Mouse (Mus musculus) ES-E14 (cell line): Measurements from ENCODE around the gene Rbm8a. TPM values are rescaled to one million over a fixed set of nuclear protein-coding genes. Genes with fewer than 3 reads are reported as not detected.

Experiments used
- DNase-seq: peaks from one replicate; pipeline ENCODE4 v3.0.0-alpha.2; 2013; ENCODE audit warnings: low read depth, low spot score
- H3K27ac ChIP-seq: 2 replicates; pipeline ENCODE4 v1.5.1; 2012; ENCODE audit warnings: low read depth, mild to moderate bottlenecking, low read length, moderate library complexity, mixed read lengths; ENCODE audit not compliant: poor library complexity, insufficient read depth, severe bottlenecking
- H3K36me3 ChIP-seq: 2 replicates; pipeline ENCODE4 v1.6.1; 2012; ENCODE audit warnings: mild to moderate bottlenecking, low read length, moderate library complexity, mixed read lengths; ENCODE audit not compliant: control insufficient read depth, poor library complexity, insufficient read depth, severe bottlenecking
- H3K4me1 ChIP-seq, 2 experiments: fragments of 150-350 bp in 1 of 2; sonication (generic) in 1 of 2; 2 replicates each; pipeline ENCODE4 v1.6.1; 2012; ENCODE audit warnings: low read length in 2 of 2, mild to moderate bottlenecking in 1 of 2, mixed read lengths in 1 of 2; ENCODE audit not compliant: control insufficient read depth in 2 of 2, insufficient read depth in 2 of 2, poor library complexity in 1 of 2
- H3K4me3 ChIP-seq, 2 experiments: fragments of 150-350 bp in 1 of 2; sonication (generic) in 1 of 2; 2 replicates each; pipeline ENCODE4 v1.5.1; 2012; ENCODE audit warnings: low read length in 2 of 2, low read depth in 1 of 2, mild to moderate bottlenecking in 1 of 2, mixed read lengths in 1 of 2; ENCODE audit not compliant: insufficient read depth in 1 of 2, poor library complexity in 1 of 2, severe bottlenecking in 1 of 2
- H3K9ac ChIP-seq: 2 replicates; pipeline ENCODE4 v1.6.1; 2012; ENCODE audit warnings: low read depth, mild to moderate bottlenecking, low read length, mixed read lengths; ENCODE audit not compliant: poor library complexity, insufficient read depth, severe bottlenecking
- H3K9me3 ChIP-seq: fragments of 150-350 bp; sonication (generic); 2 replicates; pipeline ENCODE4 v1.6.1; 2012; ENCODE audit warnings: low read depth, mild to moderate bottlenecking, low read length; ENCODE audit not compliant: control insufficient read depth, insufficient read depth
- CHD2 ChIP-seq: IDR thresholded peaks from 2 replicates; pipeline ENCODE4 v1.6.1; 2014; ENCODE audit warnings: mild to moderate bottlenecking, low read depth, low read length, inconsistent platforms
- HCFC1 ChIP-seq: IDR thresholded peaks from 2 replicates; pipeline ENCODE4 v1.6.1; 2012; ENCODE audit warnings: low read length, inconsistent platforms, borderline replicate concordance; ENCODE audit not compliant: insufficient read depth
- MAFK ChIP-seq: IDR thresholded peaks from 2 replicates; pipeline ENCODE4 v1.6.1; 2014; ENCODE audit warnings: mild to moderate bottlenecking, low read depth, low read length, inconsistent platforms; ENCODE audit not compliant: insufficient read depth
- ZC3H11A ChIP-seq: IDR thresholded peaks from 2 replicates; pipeline ENCODE4 v1.6.1; 2012; ENCODE audit warnings: low read depth, mild to moderate bottlenecking, inconsistent platforms, low read length, borderline replicate concordance
- ZNF384 ChIP-seq: IDR thresholded peaks from 2 replicates; pipeline ENCODE4 v1.6.1; 2012; ENCODE audit warnings: low read depth, low read length, inconsistent platforms
- in situ Hi-C, 2 experiments: fragments of 600-800 bp; cut with MboI; formaldehyde crosslinking; loops; one replicate each; pipeline ENCODE4 v1.15.1; 2025; ENCODE audit warnings: low sequenced_read_pairs in 2 of 2, inconsistent platforms in 1 of 2; ENCODE audit not compliant: unreplicated experiment in 2 of 2
- total RNA-seq: library from RNA; depleted of rRNA; stranded (reverse); fragments of 300-350 nt; gene quantifications from 2 replicates; pipeline ENCODE4 v1.2.3, GENCODE M21; 2012

Gene Rbm8a
- total RNA-seq, 1 experiment: 140 TPM

GRCm38 (mm10) chr3:96645018-96645649, 15.4 kb downstream of the Rbm8a start, which contains the start of gene Itga10:
Gene Itga10 (plus strand): TSS chr3:96645584.
- no peak for DNase-seq
- Histone ChIP-seq H3K36me3 (peaks cover 3% of the 10 kb centered on the region), H3K9ac (no peak within 1 kb of the TSS), H3K4me1 (peaks cover 0 to 7% of the 10 kb centered on the region in 2 experiments; a peak in 1 of 4 replicates), H3K27ac (no peak within 1 kb of the TSS), H3K9me3 (no peaks in the 10 kb centered on the region), H3K4me3 (no peak within 1 kb of the TSS)
- in situ Hi-C loops: no loop called here
- TF ChIP-seq CHD2 (no peak), HCFC1 (no peak), ZC3H11A (no peak), ZNF384 (no peak), MAFK (no peak)

GRCm38 (mm10) chr3:96647365-96647764, 17.6 kb downstream of the Rbm8a start:
- Histone ChIP-seq H3K36me3 (peaks cover 3% of the 10 kb centered on the region), H3K27ac (no peak overlapping the region), H3K9ac (no peak overlapping the region), H3K9me3 (no peaks in the 10 kb centered on the region), H3K4me1 (peaks cover 0 to 7% of the 10 kb centered on the region in 2 experiments; a peak in 1 of 4 replicates), H3K4me3 (no peak overlapping the region)
- TF ChIP-seq ZC3H11A (no peak), MAFK (no peak), ZNF384 (no peak), HCFC1 (no peak), CHD2 (no peak)
- in situ Hi-C loops: no loop called here
- DNase-seq: no peak

GRCm38 (mm10) chr3:96660901-96661300, 31.2 kb downstream of the Rbm8a start:
- in situ Hi-C loops: no loop called here
- no peak for TF ChIP-seq ZC3H11A
- no peak for TF ChIP-seq CHD2
- TF ChIP-seq MAFK: no peak
- no peak for TF ChIP-seq ZNF384
- no peak for TF ChIP-seq HCFC1
- DNase-seq: no peak
- H3K9ac ChIP-seq: no peak overlapping the region
- no peak overlapping the region for H3K27ac ChIP-seq
- no peaks in the 10 kb centered on the region for H3K36me3 ChIP-seq
- no peaks in the 10 kb centered on the region for H3K9me3 ChIP-seq
- H3K4me3 ChIP-seq: no peak overlapping the region
- peaks cover 5 to 7% of the 10 kb centered on the region in 2 experiments; a peak in 2 of 4 replicates for H3K4me1 ChIP-seq

- TF ChIP-seq MAFK (no peak), ZC3H11A (no peak), CHD2 (no peak), HCFC1 (no peak), ZNF384 (no peak)
- H3K9ac ChIP-seq: no peak overlapping the region
Measured at GRCm38 (mm10) chr3:96662731-96663316, 33.1 kb downstream of the Rbm8a start.

More at GRCm38 (mm10) chr3:96662731-96663316, 33.1 kb downstream of the Rbm8a start:
- Histone ChIP-seq H3K9me3 (no peaks in the 10 kb centered on the region), H3K4me1 (peaks cover 0 to 5% of the 10 kb centered on the region in 2 experiments; a peak in 1 of 4 replicates), H3K4me3 (no peak overlapping the region; a peak in 1 of 4 replicates), H3K27ac (no peak overlapping the region), H3K36me3 (no peaks in the 10 kb centered on the region)
- in situ Hi-C loops: no loop called here
- DNase-seq: no peak
